Mouse (Mus musculus): ENCODE data around the gene Anapc15. TPM values are rescaled to one million over a fixed set of nuclear protein-coding genes. Genes with fewer than 3 reads are reported as not detected.

Gene Anapc15
- total RNA-seq (2022), result 10 to 100 TPM; 17.8 to 28.6 (median 26.0) TPM

DNA sequence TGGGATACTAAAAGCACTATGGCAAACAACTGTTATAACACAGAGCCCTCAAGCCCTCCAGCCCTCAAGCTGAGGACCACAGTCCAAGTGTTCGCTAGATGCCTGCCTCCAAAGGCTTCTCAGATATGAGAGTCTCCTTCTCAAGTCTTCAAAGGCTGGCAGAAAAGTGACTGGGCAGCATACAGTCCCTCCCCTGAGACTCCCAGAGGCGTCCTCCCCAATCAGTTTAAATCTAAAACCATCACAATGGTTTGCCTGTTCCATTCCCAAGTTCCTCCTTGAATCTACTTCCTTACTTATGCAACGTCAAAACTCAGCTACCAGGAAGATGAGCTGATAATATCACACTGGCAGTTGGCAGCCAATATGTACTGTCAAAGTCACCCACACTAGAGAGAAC, at the start of gene Anapc15:
Gene Anapc15 (plus strand): TSS at position 301 of the 400 bp plus-strand sequence.
- DNase-seq (ENCODE audit: low spot score in 2 of 2), result no peak

GRCm38 (mm10) chr7:101817861-101818401, 45.6 kb upstream of the Anapc15 start, which contains the start of gene Phox2a:
TSS of gene Phox2a (plus strand) at chr7:101818313.
- DNase-seq (ENCODE audit: low spot score in 2 of 2), result no peak

GRCm38 (mm10) chr7:101820295-101821030, 43.1 kb upstream of the Anapc15 start:
- no peak for DNase-seq (ENCODE audit: low spot score in 2 of 2)

- peak in 1 of 2 experiments; percentile 55 for DNase-seq (ENCODE audit: low spot score in 2 of 2)
Observed at GRCm38 (mm10) chr7:101821571-101822501, 41.7 kb upstream of the Anapc15 start.

DNA sequence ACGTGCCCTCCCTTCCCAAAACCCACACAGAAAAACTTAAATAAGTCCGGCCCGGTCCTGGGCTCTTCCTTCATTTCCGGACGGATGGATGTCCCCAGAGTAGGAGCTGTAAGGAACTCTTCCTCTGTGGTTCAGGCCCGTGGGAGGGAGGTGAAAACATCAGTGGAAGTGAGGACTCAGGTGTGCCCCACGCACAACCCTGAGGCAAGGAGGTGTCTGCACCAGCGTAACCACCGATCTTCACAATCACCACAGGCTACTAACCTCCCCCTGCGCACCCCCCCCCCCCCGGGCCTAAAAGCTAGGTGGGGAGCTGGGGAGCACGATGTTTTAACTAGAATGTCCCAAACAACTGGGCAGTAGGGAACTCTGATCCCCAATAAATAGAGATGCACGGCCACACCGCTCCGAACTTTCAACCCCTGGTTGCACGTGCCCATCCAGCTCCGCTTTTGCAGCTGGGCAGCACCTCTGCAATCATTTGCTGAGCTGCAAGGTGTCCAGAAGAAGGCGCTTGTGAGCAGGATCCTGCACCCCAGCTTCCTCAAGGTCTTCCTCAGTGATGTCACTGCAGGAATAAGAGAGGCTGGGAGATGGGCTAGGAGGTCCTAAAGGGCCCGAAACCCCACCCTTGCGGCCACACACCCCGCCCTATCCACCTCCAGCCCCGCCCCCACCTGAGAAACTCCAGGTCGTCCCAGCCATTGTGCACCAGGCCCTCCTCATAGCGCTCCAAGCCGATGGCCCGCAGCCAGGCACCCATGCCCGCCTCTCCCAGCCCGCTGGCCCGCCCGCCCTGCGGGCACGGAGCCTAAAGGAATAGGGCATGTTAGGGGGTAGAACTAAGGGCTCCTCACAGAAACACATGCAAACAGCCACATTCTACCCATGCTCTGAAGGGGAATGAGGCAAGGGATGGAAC, 40.4 kb upstream of the Anapc15 start:
- DNase-seq (ENCODE audit: low spot score in 2 of 2), result no peak

GRCm38 (mm10) chr7:101823758-101824630, 39.5 kb upstream of the Anapc15 start:
- no peak for DNase-seq (ENCODE audit: low spot score in 2 of 2)

GRCm38 (mm10) chr7:101830373-101830772, 33.1 kb upstream of the Anapc15 start:
- DNase-seq (ENCODE audit: low spot score in 2 of 2), result no peak

DNA sequence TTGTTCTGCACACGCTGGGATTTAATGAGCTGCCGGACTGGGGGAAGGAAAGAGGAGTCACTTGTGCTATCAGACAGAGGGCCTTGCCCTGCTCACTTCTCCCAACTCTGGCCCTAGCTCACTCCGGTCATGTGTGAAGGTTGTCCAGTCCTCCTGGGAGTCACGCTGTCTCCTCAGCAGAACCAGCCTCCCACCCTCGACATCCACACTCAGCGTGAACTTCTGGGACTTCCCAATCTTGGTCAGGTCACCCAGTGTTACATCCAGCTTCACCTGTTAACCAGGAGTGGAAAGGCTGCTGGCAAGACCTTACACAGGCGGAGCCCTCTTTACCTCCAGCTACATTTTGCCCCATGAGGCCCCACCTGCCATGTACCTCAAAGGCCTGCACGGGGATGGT, 32.1 kb upstream of the Anapc15 start:
- DNase-seq (ENCODE audit: low spot score in 2 of 2), result no peak

DNA sequence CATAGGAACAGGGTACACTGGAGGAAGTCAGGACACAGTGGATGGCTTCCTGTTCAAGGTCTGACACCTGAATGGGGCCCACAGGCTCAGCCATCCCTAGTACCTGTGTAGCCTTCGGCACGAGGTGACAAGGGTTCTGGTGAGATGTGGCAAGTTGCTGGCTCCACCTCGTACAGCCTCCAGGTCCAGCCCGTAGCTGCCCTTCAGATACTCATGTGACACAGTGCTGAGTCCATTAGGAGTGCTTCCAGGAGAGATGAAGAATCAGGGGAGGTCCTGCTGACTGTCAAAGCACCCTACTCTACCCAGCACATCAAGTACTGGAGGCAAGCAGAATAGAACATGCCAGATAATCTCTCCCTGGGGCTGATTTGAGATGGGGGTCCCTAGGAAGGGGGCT, 31.1 kb upstream of the Anapc15 start:
- no peak for DNase-seq (ENCODE audit: low spot score in 2 of 2)

GRCm38 (mm10) chr7:101833352-101833751, 30.2 kb upstream of the Anapc15 start:
- DNase-seq (ENCODE audit: low spot score in 2 of 2), result no peak

DNA sequence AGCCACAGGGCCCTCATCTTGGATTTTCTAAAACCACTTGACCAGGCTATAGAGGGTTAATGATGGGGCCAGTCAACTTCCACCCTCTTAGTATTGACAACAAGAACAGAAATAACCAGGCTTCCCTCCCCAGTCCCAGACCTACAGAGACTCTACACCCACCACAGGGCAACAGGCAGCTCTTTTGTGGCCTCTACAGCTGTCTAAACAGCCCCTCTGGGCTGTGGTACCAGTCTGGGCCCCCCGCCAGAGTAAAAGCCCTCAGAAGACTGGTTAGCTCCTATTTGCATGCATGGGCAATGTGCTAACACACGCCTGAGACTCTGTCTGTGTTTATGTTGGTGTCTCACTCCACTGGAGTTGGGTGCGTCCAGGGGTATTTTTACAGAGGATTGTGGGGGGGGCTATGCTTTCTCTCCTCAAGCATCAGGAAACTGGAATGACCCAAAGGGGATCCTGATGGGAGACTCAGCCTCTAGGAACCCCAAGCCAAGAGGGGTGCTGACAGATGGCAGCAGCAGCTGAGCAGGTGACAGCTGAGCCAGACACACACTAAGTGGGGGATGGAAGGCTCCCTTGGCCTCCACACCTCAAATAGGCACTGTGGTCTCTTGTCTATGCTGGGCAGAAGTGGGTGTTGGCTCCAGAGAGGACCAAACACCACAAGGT, 29.5 kb upstream of the Anapc15 start:
- DNase-seq (ENCODE audit: low spot score in 2 of 2), result no peak

DNA sequence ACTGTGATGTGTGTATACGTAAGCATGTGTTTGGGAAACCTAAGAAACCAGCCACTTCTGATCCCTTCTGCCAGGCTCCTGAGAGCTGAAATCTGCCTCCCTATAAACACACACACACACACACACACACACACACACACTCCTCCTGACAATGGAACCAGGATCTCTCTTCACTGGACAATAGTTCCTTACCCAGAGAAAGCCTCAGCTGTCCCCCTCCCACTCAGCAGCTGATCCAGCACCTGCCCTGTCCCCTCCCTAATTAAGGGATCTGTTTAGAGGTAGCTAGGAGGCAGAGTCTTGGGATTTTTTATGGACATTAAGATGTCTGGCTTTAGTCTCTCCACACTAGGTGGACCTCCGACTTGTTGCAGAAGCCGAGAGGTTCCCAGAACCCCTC, 28.6 kb upstream of the Anapc15 start:
- no peak for DNase-seq (ENCODE audit: low spot score in 2 of 2)

GRCm38 (mm10) chr7:101835457-101836109, 27.9 kb upstream of the Anapc15 start:
- DNase-seq (ENCODE audit: low spot score in 2 of 2), result no peak

DNA sequence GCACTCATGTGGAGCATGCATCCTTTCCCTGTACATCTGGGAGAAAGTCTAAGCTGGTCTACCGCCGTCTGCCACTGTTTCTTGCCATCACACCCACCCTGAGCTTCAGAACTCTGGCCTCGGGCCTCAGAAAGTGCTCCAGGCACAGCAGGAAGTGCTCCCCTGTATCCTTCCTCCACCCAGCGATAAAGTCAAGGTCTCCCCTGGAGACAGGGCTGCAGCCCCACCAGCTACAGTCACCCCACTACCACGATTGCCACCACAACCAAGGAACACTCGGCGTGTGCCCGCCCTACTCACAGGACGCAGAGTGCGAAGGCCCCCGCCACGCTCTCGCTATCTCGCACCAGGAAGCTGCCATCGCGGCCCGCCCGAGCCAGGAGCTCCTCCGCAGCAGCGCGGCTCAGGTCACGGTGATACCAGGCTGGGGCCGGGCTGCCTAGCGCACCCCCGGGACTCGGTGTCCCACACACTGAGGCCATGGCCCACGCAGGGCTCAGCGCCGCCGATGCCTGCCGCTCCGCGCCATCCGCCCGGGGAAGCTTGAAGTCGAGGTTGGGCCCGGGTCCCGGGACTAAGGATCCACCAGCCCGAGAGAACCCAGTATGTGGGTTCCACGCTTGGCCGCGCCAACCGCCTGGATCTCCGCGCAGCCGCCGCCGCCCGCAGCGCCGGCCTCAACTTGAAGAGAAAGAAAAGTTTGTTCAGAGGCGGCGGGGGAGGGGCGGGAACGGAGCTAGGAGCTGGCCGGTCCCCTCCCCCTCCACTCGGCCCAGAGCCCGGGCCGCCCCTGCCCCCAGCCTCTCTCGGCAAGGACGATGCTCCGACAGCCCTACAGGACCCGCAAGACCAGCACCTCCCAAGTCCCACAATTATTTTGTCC, 27.0 kb upstream of the Anapc15 start:
- peak in 1 of 2 experiments; percentile 46 for DNase-seq (ENCODE audit: low spot score in 2 of 2)

DNA sequence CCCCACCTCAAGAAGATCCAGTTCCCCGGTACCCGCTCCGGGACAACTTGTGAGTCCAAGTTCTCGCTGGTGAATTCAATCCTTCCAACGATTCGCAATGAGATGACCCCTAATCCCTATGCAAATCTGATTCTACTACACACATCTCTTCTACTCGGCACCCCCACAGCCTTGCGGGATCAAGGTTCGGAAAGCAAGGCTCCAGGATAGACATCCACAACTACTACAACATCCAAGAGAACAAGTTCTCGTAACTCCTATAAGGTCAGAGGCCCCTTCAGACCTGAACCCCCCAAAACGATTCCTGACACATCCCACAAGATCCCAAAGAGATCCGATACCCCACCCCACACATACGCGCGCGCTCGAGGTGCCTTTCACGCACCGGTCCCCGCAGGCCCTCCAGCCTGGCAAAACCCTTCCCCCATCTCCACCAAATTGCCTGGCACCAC, 26.3 kb upstream of the Anapc15 start:
- peak in 1 of 2 experiments; percentile 25 for DNase-seq (ENCODE audit: low spot score in 2 of 2)

DNA sequence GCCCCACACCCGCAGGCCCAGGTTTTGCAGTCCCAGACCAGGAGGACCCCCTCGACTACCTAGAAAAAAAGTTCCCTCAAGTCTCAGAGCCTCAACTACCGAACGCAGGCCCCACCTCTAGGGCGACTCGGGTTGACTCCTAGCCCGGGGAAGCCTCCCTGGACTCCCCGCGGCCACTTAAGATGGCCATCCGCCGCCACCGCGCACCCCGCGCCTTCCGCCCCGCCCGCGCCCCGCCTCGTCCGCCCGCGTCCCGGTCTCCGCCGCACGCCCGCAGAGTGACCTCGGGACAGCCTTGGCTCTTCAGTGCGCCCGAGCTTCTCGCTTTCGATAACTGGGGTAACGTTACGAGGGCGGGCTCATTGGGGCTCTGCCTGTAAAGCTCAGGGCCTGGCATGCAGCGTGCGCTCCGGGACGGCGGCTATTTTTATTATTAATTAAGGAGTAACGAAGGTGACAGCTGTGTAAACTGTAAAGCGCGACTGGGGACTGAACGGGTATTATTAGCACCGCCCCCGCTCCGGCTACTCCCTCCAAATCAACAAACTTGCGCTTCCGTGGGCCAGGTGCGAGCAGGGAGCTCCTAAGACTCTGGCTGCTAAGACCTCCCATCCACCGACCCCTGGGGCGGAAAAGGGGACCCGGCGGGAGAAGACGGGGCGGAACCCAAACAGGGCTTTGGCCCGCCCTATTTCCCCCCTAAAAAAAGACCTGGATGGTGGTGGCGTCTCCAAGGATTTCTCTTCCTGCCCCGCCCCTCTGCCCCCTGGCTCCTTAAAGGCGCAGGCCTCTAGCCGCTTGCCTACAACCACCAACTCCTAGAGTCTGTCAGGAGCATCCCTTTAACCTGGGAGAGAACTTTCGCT, 25.7 kb upstream of the Anapc15 start, which contains the start of gene Inppl1:
Gene Inppl1 (minus strand): TSS at position 624 of the 866 bp plus-strand sequence.
- DNase-seq (ENCODE audit: low spot score in 2 of 2), result peak; percentile 91 to 92

GRCm38 (mm10) chr7:101844186-101844585, 19.3 kb upstream of the Anapc15 start:
- no peak for DNase-seq (ENCODE audit: low spot score in 2 of 2)

Data from gastrocnemius, adult 8-10 months (tissue).